Mouse (Mus musculus) embryonic fibroblast, embryonic 13.5 days (primary cell): ENCODE results near the gene Fosl1. TPM values are rescaled to one million over a fixed set of nuclear protein-coding genes. Genes with fewer than 3 reads are reported as not detected.

Source experiments
- H3K27ac ChIP-seq: 2 replicates; pipeline ENCODE4 v1.5.1; 2012; ENCODE audit warnings: low read length, control low read depth, inconsistent platforms; ENCODE audit not compliant: insufficient read depth
- H3K4me1 ChIP-seq: 2 replicates; pipeline ENCODE4 v1.6.1; 2011; ENCODE audit warnings: low read length; ENCODE audit not compliant: control insufficient read depth, insufficient read depth
- H3K4me3 ChIP-seq: 2 replicates; pipeline ENCODE4 v1.5.1; 2011; ENCODE audit warnings: mild to moderate bottlenecking, control low read depth, low read length; ENCODE audit not compliant: insufficient read depth
- CTCF ChIP-seq: IDR thresholded peaks from 2 replicates; pipeline ENCODE4 v1.5.1; 2011; ENCODE audit warnings: mild to moderate bottlenecking, control low read depth, low read length, moderate library complexity, borderline replicate concordance; ENCODE audit not compliant: insufficient read depth
- POLR2A ChIP-seq: IDR thresholded peaks from 2 replicates; pipeline ENCODE4 v1.6.1; 2011; ENCODE audit warnings: low read depth, mild to moderate bottlenecking, control low read depth, low read length, moderate library complexity
- polyA plus RNA-seq: library from polyadenylated mRNA; stranded (reverse); fragments of >200 nt; gene quantifications from 2 replicates; pipeline ENCODE4 v1.2.4, GENCODE M21; 2011; ENCODE audit warnings: low read depth; ENCODE audit not compliant: missing spikeins, insufficient read length

The Fosl1 gene
- polyA plus RNA-seq, 1 experiment: 13.4 TPM

DNA sequence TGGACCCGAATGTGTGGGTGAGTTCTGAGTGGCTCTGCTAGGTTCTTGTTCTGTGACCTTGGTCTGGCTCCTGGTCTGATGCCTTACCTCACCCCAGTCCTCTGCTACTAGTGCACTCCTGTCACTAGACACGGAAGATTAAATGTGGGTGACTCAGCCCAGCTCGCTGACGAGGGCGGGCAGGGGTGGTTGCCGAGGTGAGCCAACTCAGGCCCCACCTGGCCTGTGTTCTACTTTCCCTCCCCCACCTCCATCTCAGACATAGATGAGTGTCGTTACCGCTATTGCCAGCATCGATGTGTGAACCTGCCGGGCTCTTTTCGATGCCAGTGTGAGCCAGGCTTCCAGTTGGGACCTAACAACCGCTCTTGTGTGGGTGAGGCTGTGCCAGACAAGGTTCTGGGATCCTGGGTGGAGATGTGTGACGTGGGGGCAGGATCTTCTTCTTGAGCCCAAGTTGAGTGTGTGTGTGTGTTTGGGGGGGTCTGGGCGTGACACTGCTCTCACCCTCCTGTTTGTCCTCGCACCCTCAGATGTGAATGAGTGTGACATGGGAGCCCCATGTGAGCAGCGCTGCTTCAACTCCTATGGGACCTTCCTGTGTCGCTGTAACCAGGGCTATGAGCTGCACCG lies 30.4 kb downstream of the Fosl1 start:
- Histone ChIP-seq H3K4me3 (no peak overlapping the region), H3K4me1 (0 out of 2 replicates have a peak, but pooled peaks cover 3% of the 10 kb centered on the region), H3K27ac (no peak overlapping the region)
- TF ChIP-seq CTCF: no peak
- no peak for TF ChIP-seq POLR2A

GRCm38 (mm10) chr19:5480016-5480415 lies 32.7 kb downstream of the Fosl1 start:
- no peak overlapping the region for H3K4me3 ChIP-seq
- H3K4me1 ChIP-seq: 0 out of 2 replicates have a peak, but pooled peaks cover 3% of the 10 kb centered on the region
- no peak overlapping the region for H3K27ac ChIP-seq
- no peak for TF ChIP-seq POLR2A
- TF ChIP-seq CTCF: no peak

DNA sequence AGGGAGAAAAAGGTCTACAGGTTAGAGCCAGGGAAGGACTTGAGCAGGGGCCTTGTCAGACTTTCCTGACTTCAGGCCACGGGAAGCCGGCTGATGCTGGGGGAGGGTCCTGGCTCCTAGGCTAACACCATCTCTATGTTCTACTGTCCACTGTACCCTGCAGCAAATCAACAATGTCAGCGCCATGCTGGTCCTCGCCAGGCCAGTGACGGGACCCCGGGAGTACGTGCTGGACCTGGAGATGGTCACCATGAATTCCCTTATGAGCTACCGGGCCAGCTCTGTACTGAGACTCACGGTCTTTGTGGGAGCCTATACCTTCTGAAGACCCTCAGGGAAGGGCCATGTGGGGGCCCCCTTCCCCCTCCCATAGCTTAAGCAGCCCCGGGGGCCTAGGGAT lies 34.1 kb downstream of the Fosl1 start:
- Histone ChIP-seq H3K4me3 (no peak overlapping the region), H3K4me1 (0 out of 2 replicates have a peak, but pooled peaks cover 3% of the 10 kb centered on the region), H3K27ac (no peak overlapping the region)
- TF ChIP-seq CTCF (no peak), POLR2A (no peak)

GRCm38 (mm10) chr19:5483386-5484359 lies 36.3 kb downstream of the Fosl1 start:
- no peak overlapping the region for H3K27ac ChIP-seq
- peaks cover 4% of the 10 kb centered on the region; the same call in 1 of the 2 replicates for H3K4me1 ChIP-seq
- TF ChIP-seq CTCF (no peak), POLR2A (peak; percentile 33; the same call in 1 of the 2 replicates)
- H3K4me3 ChIP-seq: no peak overlapping the region

GRCm38 (mm10) chr19:5484496-5484895 lies 37.1 kb downstream of the Fosl1 start:
- no peak; the same call in 1 of the 2 replicates for TF ChIP-seq POLR2A
- no peak for TF ChIP-seq CTCF
- Histone ChIP-seq H3K27ac (no peak overlapping the region), H3K4me1 (peaks cover 4% of the 10 kb centered on the region; the same call in 1 of the 2 replicates), H3K4me3 (no peak overlapping the region)

DNA sequence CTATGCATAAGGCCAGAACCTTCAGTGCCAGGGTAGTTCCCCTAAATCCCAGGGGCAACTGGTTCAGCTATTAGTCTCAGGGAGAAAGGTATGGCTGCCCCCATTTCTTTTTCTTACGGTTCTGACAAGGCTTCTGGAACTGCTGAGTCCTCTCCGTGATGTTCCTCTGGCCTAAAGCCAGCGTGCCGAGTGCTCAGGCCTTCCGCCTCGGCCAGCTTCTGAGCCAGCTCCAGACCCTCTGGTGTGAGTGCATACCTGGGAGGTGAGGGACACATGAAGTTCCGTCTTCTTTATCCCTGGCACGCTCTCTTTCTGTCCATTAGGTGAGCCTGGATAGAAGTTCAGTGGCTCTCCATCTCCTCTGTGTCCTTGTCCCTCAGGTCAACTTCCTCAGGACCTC lies 38.0 kb downstream of the Fosl1 start:
- H3K27ac ChIP-seq: no peak overlapping the region
- TF ChIP-seq CTCF (no peak), POLR2A (peak; percentile 43; the same call in 1 of the 2 replicates)
- H3K4me1 ChIP-seq: peaks cover 4% of the 10 kb centered on the region; the same call in 1 of the 2 replicates
- H3K4me3 ChIP-seq: no peak overlapping the region

DNA sequence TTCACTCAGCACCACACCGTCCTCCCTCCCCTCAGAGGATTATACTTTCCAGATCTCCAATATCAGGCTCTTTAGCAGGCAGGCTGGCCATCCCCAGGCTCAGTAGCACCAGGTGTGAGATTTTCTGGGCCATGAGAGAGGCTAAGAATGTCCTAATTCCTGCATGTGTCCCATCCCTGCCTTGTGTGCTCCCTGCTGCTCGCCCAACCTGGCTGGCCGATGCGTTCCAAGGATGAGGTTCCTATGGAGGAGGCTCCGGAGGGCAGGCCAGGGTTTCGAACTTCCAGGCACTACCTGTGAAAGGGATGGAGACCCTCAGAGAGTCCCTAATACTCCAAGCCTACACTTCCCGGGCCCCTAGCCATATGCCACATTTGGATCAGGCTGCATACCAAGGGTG lies 38.5 kb downstream of the Fosl1 start:
- Histone ChIP-seq H3K4me1 (peaks cover 4% of the 10 kb centered on the region; the same call in 1 of the 2 replicates), H3K4me3 (no peak overlapping the region), H3K27ac (no peak overlapping the region)
- TF ChIP-seq CTCF (no peak), POLR2A (no peak)

- Histone ChIP-seq H3K4me3 (no peak overlapping the region), H3K27ac (no peak overlapping the region), H3K4me1 (peaks cover 4% of the 10 kb centered on the region; the same call in 1 of the 2 replicates)
- TF ChIP-seq CTCF (no peak), POLR2A (peak; percentile 50; the same call in 1 of the 2 replicates)
Observed at GRCm38 (mm10) chr19:5486286-5486685, 38.9 kb downstream of the Fosl1 start.

DNA sequence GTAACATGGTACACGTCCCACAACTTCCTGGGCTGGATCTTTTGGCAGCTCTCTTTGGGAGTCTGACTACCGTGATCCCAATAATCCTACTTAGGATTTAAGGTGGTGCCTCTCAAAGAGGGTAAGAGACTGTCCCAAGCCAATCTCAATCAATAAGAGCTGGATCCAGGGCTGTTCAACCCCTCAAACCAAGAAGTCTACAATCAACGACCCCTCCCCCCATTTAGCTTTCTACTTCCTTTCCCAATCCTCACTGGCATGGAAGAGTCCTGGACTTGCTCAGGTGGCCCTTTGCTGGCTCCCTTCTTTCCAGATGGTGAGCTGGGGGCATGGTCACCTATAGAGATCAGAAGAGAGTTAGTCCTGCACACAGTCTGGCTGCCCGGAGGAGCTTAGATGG lies 39.4 kb downstream of the Fosl1 start:
- H3K27ac ChIP-seq: peak overlapping the region; percentile 95; the same call in 1 of the 2 replicates
- H3K4me3 ChIP-seq: no peak overlapping the region
- H3K4me1 ChIP-seq: peaks cover 4% of the 10 kb centered on the region; the same call in 1 of the 2 replicates
- TF ChIP-seq CTCF (no peak), POLR2A (peak; percentile 30; the same call in 1 of the 2 replicates)

DNA sequence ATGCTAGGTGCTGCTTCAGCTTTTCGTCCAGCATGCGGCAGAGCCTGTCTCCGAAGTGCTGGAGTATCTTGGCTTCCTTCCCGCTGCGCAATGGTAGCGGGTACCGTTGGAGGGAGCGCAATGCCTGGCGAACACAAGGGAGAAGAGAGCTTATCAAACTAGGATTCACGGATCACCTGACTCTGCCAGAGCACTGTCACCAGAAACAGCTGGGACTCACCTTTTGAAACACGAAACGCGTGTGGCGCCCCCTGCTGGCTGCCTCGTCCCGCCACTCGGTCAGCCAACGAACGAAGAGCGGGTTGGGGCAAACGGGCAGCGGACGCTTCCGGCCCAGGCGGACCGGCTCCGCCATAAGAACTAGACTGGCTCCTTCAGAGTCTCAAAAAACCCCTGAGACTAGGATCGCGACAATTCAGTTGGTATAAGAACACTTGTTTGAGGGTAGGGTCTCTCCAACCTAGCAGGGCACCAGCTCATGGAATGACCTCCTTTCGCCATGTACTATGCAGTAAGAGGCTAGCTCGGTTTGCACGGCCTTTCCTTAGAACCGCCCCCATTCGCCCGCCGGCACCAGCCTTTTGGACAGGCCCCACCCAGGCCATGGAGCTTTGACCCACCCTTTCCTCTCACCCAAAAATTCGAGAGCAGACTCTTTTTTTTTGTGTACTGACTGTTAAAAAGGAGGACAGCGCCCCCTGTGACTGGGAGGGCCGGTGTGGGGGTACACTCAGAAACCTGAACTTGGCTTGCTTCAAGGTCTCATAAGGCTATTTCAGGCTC lies 40.6 kb downstream of the Fosl1 start, which contains the start of gene Mus81:
Gene Mus81, minus strand, starts transcription at position 635 of the 783 bp plus-strand sequence.
- peak; percentile 92 for TF ChIP-seq POLR2A
- TF ChIP-seq CTCF: peak; percentile 78

More for the DNA sequence above, 40.6 kb downstream of the Fosl1 start, which contains the start of gene Mus81:
- Histone ChIP-seq H3K4me1 (peaks cover 4% of the 10 kb centered on the region; the same call in 1 of the 2 replicates), H3K27ac (peak within 1 kb of the TSS; percentile 99), H3K4me3 (peak within 1 kb of the TSS; percentile 66)
